Mouse (Mus musculus) adrenal gland (tissue): ENCODE results near the gene Entpd2.

Experiments used
- intact Hi-C: fragments of 180-260 bp; cut with DNase I; formaldehyde crosslinking; loops from one replicate; pipeline ENCODE4 v1.15.1; 2025
- long read RNA-seq, 2 experiments: library from polyadenylated mRNA; unstranded; transcript quantifications; one replicate each; pipeline ENCODE4 v2.0.0; 2020; ENCODE audit warnings: borderline replicate concordance in 1 of 2; ENCODE audit not compliant: insufficient replicate concordance in 1 of 2

Entpd2 gene
- long read RNA-seq, experiment 1, partial matches to known transcripts = 0 of 1 reads
- long read RNA-seq, experiment 1, other reads (novel, unspliced or antisense) = 1 of 1 reads
- long read RNA-seq, experiment 2, transcript Entpd2-201 (9 exons, 1,935 nt) = major isoform, 6 of 6 reads
- long read RNA-seq, experiment 2, partial matches to known transcripts = 0 of 6 reads
- long read RNA-seq, experiment 2, other reads (novel, unspliced or antisense) = 0 of 6 reads

- intact Hi-C loops = no loop called here
Measured at GRCm38 (mm10) chr2:25395721-25396596, at the start of gene Entpd2. Gene Entpd2, plus strand, starts transcription at chr2:25395874.

GRCm38 (mm10) chr2:25348162-25348561 lies 47.5 kb upstream of the Entpd2 start:
- intact Hi-C loops = no loop called here

GRCm38 (mm10) chr2:25349499-25349898 lies 46.2 kb upstream of the Entpd2 start:
- intact Hi-C loops = no loop called here

GRCm38 (mm10) chr2:25350701-25351100 lies 45.0 kb upstream of the Entpd2 start:
- intact Hi-C loops = no loop called here

GRCm38 (mm10) chr2:25354211-25354610 lies 41.5 kb upstream of the Entpd2 start:
- intact Hi-C loops = no loop called here

- intact Hi-C loops = no loop called here
Measured at GRCm38 (mm10) chr2:25355419-25356066, 40.1 kb upstream of the Entpd2 start.

- intact Hi-C loops = no loop called here
Measured at GRCm38 (mm10) chr2:25356208-25357079, 39.2 kb upstream of the Entpd2 start, which contains the start of gene Dpp7. Gene Dpp7, minus strand, starts transcription at chr2:25356359.

- intact Hi-C loops = no loop called here
Measured at GRCm38 (mm10) chr2:25359848-25360247, 35.8 kb upstream of the Entpd2 start.

GRCm38 (mm10) chr2:25363478-25364178 lies 32.0 kb upstream of the Entpd2 start:
- intact Hi-C loops = no loop called here

- intact Hi-C loops = no loop called here
Measured at GRCm38 (mm10) chr2:25364313-25364712, 31.4 kb upstream of the Entpd2 start.

GRCm38 (mm10) chr2:25364761-25365090 lies 30.9 kb upstream of the Entpd2 start:
- intact Hi-C loops = no loop called here

- intact Hi-C loops = no loop called here
Measured at GRCm38 (mm10) chr2:25365091-25365761, 30.4 kb upstream of the Entpd2 start, which contains the start of gene Uap1l1. Gene Uap1l1, minus strand, starts transcription at chr2:25365682.

- intact Hi-C loops = no loop called here
Measured at GRCm38 (mm10) chr2:25369996-25370395, 25.7 kb upstream of the Entpd2 start.

- intact Hi-C loops = no loop called here
Measured at GRCm38 (mm10) chr2:25371764-25372643, 23.7 kb upstream of the Entpd2 start, which contains the start of gene Sapcd2. Gene Sapcd2, plus strand, starts transcription at chr2:25372321.

- intact Hi-C loops = no loop called here
Measured at GRCm38 (mm10) chr2:25372644-25373391, 22.9 kb upstream of the Entpd2 start.

- intact Hi-C loops = no loop called here
Measured at GRCm38 (mm10) chr2:25373431-25373830, 22.2 kb upstream of the Entpd2 start.

- intact Hi-C loops = no loop called here
Measured at GRCm38 (mm10) chr2:25376589-25376988, 19.1 kb upstream of the Entpd2 start.

GRCm38 (mm10) chr2:25384492-25384891 lies 11.2 kb upstream of the Entpd2 start:
- intact Hi-C loops = no loop called here
